ENCODE assay signal across 21 mouse cellular contexts in the genomic region with DNA sequence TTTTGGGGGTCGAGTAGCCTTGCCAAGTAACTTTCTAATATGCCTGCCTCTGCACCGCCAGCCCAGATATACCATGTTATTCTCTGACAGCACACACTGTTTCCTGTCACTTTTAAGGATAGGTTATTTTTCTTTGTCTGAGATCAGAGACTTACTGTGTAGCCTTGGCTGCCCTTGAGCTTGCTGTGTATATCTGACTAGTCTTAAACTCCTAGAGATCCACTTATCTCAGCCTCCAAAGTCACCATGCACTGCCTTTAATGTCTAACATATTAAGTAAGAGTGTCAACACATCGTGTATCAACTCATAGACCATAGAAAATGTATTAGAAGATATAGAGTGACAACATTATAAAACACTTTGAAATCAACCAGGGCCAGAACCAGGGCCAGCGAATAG. TPM values are rescaled to one million over a fixed set of nuclear protein-coding genes. Genes with fewer than 3 reads are reported as not detected.
DNase-seq lines count a peak whose midpoint lies in the region; ATAC-seq and TF ChIP-seq lines count a peak whose summit lies in the region.
"Had no signal": no experiment of that assay in that cellular context is flagged by ENCODE, and none has a peak within 500 bp of the region (broad histone marks: within the 10 kb centered on the region; RNA-seq: fewer than 3 reads in every experiment).

No protein-coding gene starts in this region.

- TF ChIP-seq RAD21 in CH12.LX (IDR thresholded peaks at IDR 0.05; ENCODE audit: low read depth, low read length), result no peak

- no peak overlapping the region for H3K4me3 ChIP-seq in lung, embryonic 15.5 days
- no peak overlapping the region for H3K4me3 ChIP-seq in CH12.LX (replicated peaks in 1 of 3; ENCODE audit: low read depth in 2 of 3, low read length in 2 of 3, poor library complexity in 1 of 3)
- H3K4me3 ChIP-seq in limb, embryonic 10.5 days, result no peak overlapping the region
- H3K4me3 ChIP-seq: embryonic facial prominence, embryonic 10.5 days; forebrain, embryonic 13.5 days; gastrocnemius, adult 2 months; heart, embryonic 12.5 days; hindbrain, embryonic 10.5 days had no signal

- TF ChIP-seq EP300 in CH12.LX (IDR thresholded peaks at IDR 0.05; ENCODE audit: low read length), result no peak

- DNase-seq in lung, postnatal 14 days, result no peak
- peak; percentile 32 for DNase-seq in CD4-positive helper T cell, adult 2 months (ENCODE audit: low read depth, low spot score)
- no peak for DNase-seq in CH12.LX (ENCODE audit: extremely low read depth)
- DNase-seq in naive thymus-derived CD4-positive, alpha-beta T cell, adult 2 months (ENCODE audit: low read depth), result peak; percentile 44
- DNase-seq in kidney, adult 9 months, result no peak
- no peak for DNase-seq in limb, embryonic 10.5 days (ENCODE audit: low spot score)
- DNase-seq: adrenal gland, adult 8-10 months; adrenal gland, postnatal 36 days; cerebellum, adult 2 months; cerebellum, postnatal 10 days; forebrain, postnatal 0 days; gastrocnemius, adult 2 months; gastrocnemius, postnatal 25 days had no signal

- H3K9ac ChIP-seq in lung, embryonic 15.5 days, result no peak overlapping the region
- H3K9ac ChIP-seq in CH12.LX (ENCODE audit: insufficient read depth, low read depth), result no peak overlapping the region
- H3K9ac ChIP-seq: forebrain, embryonic 13.5 days; forebrain, postnatal 0 days; heart, embryonic 12.5 days; hindbrain, embryonic 14.5 days had no signal

- peaks cover 9% of the 10 kb centered on the region; the same call in 1 of the 2 replicates for H3K4me1 ChIP-seq in lung, embryonic 15.5 days
- H3K4me1 ChIP-seq in CH12.LX (ENCODE audit: control insufficient read depth in 1 of 2, insufficient read depth in 2 of 2), result peaks cover 21 to 68% of the 10 kb centered on the region in 2 experiments
- no peaks in the 10 kb centered on the region for H3K4me1 ChIP-seq in limb, embryonic 10.5 days
- H3K4me1 ChIP-seq: embryonic facial prominence, embryonic 10.5 days; forebrain, embryonic 13.5 days; hindbrain, embryonic 10.5 days had no signal

- in situ Hi-C loops in CH12.LX (cut with MboI; ENCODE audit: low pct_ligation_motif_present, low pct_unique_long_range_greater_than_20kb, low sequenced_read_pairs), result loop anchor here (10.0 kb wide), 1 partner anchor 415 kb away; no protein-coding TSS in a partner anchor

- WGBS in lung, embryonic 15.5 days, result 56% methylated on average over 4 of the region's 4 CpGs
- 92% methylated on average over 4 of the region's 4 CpGs for WGBS in limb, embryonic 10.5 days

- H3K27me3 ChIP-seq in lung, embryonic 15.5 days, result no peaks in the 10 kb centered on the region
- no peaks in the 10 kb centered on the region for H3K27me3 ChIP-seq in CH12.LX (replicated peaks)
- H3K27me3 ChIP-seq in limb, embryonic 10.5 days (ENCODE audit: low read depth, poor library complexity, severe bottlenecking), result no peaks in the 10 kb centered on the region
- H3K27me3 ChIP-seq: forebrain, embryonic 13.5 days; heart, embryonic 12.5 days had no signal

- dilution Hi-C loops in CH12.LX (cut with MboI; ENCODE audit: extremely low pct_ligation_motif_present, extremely low pct_unique_long_range_greater_than_20kb, low sequenced_read_pairs), result no loop called here

- H3K9me3 ChIP-seq in lung, embryonic 15.5 days, result no peaks in the 10 kb centered on the region
- no peaks in the 10 kb centered on the region for H3K9me3 ChIP-seq in CH12.LX (replicated peaks; ENCODE audit: low read length)
- no peaks in the 10 kb centered on the region for H3K9me3 ChIP-seq in limb, embryonic 10.5 days (replicated peaks)
- H3K9me3 ChIP-seq: embryonic facial prominence, embryonic 10.5 days; forebrain, embryonic 13.5 days; heart, embryonic 12.5 days; hindbrain, embryonic 10.5 days had no signal

- no peak overlapping the region for H3K4me2 ChIP-seq in lung, embryonic 15.5 days
- peak overlapping the region; percentile 44; the same call in 1 of the 2 replicates for H3K4me2 ChIP-seq in CH12.LX (ENCODE audit: insufficient read depth, low read depth, poor library complexity, severe bottlenecking)
- H3K4me2 ChIP-seq: forebrain, embryonic 13.5 days; heart, embryonic 12.5 days; hindbrain, embryonic 14.5 days had no signal

- peaks cover 8% of the 10 kb centered on the region for H3K79me2 ChIP-seq in CH12.LX (replicated peaks; ENCODE audit: control insufficient read depth, extremely low read depth, insufficient read depth, poor library complexity, severe bottlenecking)

- no peak overlapping the region for H3K27ac ChIP-seq in lung, embryonic 15.5 days
- H3K27ac ChIP-seq in CH12.LX (ENCODE audit: insufficient read depth, low read depth), result peak overlapping the region; percentile 11; the same call in 1 of the 2 replicates
- H3K27ac ChIP-seq in limb, embryonic 10.5 days, result no peak overlapping the region
- H3K27ac ChIP-seq: embryonic facial prominence, embryonic 10.5 days; forebrain, embryonic 13.5 days; gastrocnemius, adult 2 months; hindbrain, embryonic 10.5 days; hindbrain, embryonic 14.5 days had no signal

- H3K36me3 ChIP-seq in lung, embryonic 15.5 days, result peaks cover 48% of the 10 kb centered on the region
- H3K36me3 ChIP-seq in CH12.LX (replicated peaks in 1 of 2; ENCODE audit: control insufficient read depth in 1 of 2, insufficient read depth in 1 of 2, low read length in 1 of 2), result peaks cover 33 to 69% of the 10 kb centered on the region in 2 experiments
- H3K36me3 ChIP-seq in limb, embryonic 10.5 days, result peaks cover 87% of the 10 kb centered on the region

- ATAC-seq in lung, embryonic 15.5 days (ENCODE audit: borderline replicate concordance, extremely low read depth, low FRiP score, low TSS enrichment), result peak; percentile 93
- ATAC-seq: forebrain, embryonic 13.5 days; forebrain, postnatal 0 days had no signal

- no peak for TF ChIP-seq CTCF in CH12.LX (conservative IDR thresholded peaks at IDR 0.05 in 1 of 2, IDR thresholded peaks at IDR 0.05 in 1 of 2; ENCODE audit: low read depth in 2 of 2, low read length in 2 of 2)

- no peak for TF ChIP-seq POLR2A in CH12.LX (IDR thresholded peaks at IDR 0.05; ENCODE audit: low read depth, low read length)

TF ChIP-seq in CH12.LX, 34 proteins besides CTCF, POLR2A, EP300 and RAD21:
- TF ChIP-seq JUND (conservative IDR thresholded peaks at IDR 0.05; ENCODE audit: low read depth, low read length), result no peak
- no peak for TF ChIP-seq CHD1 (IDR thresholded peaks at IDR 0.05; ENCODE audit: low read depth, low read length)
- TF ChIP-seq NELFE (IDR thresholded peaks at IDR 0.05; ENCODE audit: low read depth, low read length), result no peak
- TF ChIP-seq USF2 (conservative IDR thresholded peaks at IDR 0.05; ENCODE audit: low read depth, low read length), result no peak
- TF ChIP-seq ZNF384 (IDR thresholded peaks at IDR 0.05; ENCODE audit: low read depth, low read length), result no peak
- TF ChIP-seq SIN3A (IDR thresholded peaks at IDR 0.05; ENCODE audit: low read length), result no peak
- TF ChIP-seq PAX5 (IDR thresholded peaks at IDR 0.05; ENCODE audit: low read length), result no peak
- no peak for TF ChIP-seq TCF12 (IDR thresholded peaks at IDR 0.05; ENCODE audit: low read depth, low read length)
- no peak for TF ChIP-seq IRF4 (IDR thresholded peaks at IDR 0.05; ENCODE audit: low read depth, low read length)
- no peak for TF ChIP-seq ZMIZ1 (IDR thresholded peaks at IDR 0.05; ENCODE audit: low read depth, low read length)
- no peak for TF ChIP-seq UBTF (IDR thresholded peaks at IDR 0.05; ENCODE audit: low read depth, low read length)
- no peak for TF ChIP-seq MXI1 (IDR thresholded peaks at IDR 0.05; ENCODE audit: low read depth, low read length)
- no peak for TF ChIP-seq ETS1 (conservative IDR thresholded peaks at IDR 0.05; ENCODE audit: low read depth, low read length)

RNA-seq across cellular contexts. Expression of a gene that starts 12.7 kb away (rescaled TPM):
- 0.14 and 0.23 TPM in 2 replicates for polyA plus RNA-seq in lung, embryonic 15.5 days (2015; fragmentation: Nextera tagmentation; extraction: Ambion mirVana)
- 13.4 and 16.3 TPM in 2 replicates for total RNA-seq in CH12.LX (2012; rRNA removed)
- 10.7 and 11.8 TPM in 2 replicates for total RNA-seq in CH12.LX (2014; rRNA removed)
- polyA plus RNA-seq in CH12.LX (2012; ENCODE audit: insufficient read length, low read depth), result 22.5 and 28.0 TPM in 2 replicates
- not detected in 2 replicates for polyA plus RNA-seq in limb, embryonic 10.5 days (2016; fragmentation: Nextera tagmentation; extraction: Ambion mirVana)
- total RNA-seq: MEL had no signal
- polyA plus RNA-seq: C2C12; forebrain, embryonic 13.5 days had no signal

RNA-seq across cellular contexts. Expression of a gene that starts 26.9 kb away (rescaled TPM):
- polyA plus RNA-seq in lung, embryonic 15.5 days (2015; fragmentation: Nextera tagmentation; extraction: Ambion mirVana), result 37.5 and 39.0 TPM in 2 replicates
- 26.4 and 30.9 TPM in 2 replicates for total RNA-seq in CH12.LX (2012; rRNA removed)
- total RNA-seq in CH12.LX (2014; rRNA removed), result 41.5 and 51.1 TPM in 2 replicates
- 43.6 and 45.9 TPM in 2 replicates for polyA plus RNA-seq in CH12.LX (2012; ENCODE audit: insufficient read length, low read depth)
- 36.5 and 44.6 TPM in 2 replicates for polyA plus RNA-seq in limb, embryonic 10.5 days (2016; fragmentation: Nextera tagmentation; extraction: Ambion mirVana)

RNA-seq across cellular contexts. Expression of a gene that starts 27.0 kb away (rescaled TPM):
- polyA plus RNA-seq in lung, embryonic 15.5 days (2015; fragmentation: Nextera tagmentation; extraction: Ambion mirVana), result 87.7 and 88.8 TPM in 2 replicates
- total RNA-seq in CH12.LX (2012; rRNA removed) (11.7 and 12.7 TPM in 2 replicates), CH12.LX (2014; rRNA removed) (33.9 and 38.2 TPM in 2 replicates)
- 22.5 and 27.3 TPM in 2 replicates for polyA plus RNA-seq in CH12.LX (2012; ENCODE audit: insufficient read length, low read depth)
- 47.3 and 49.3 TPM in 2 replicates for polyA plus RNA-seq in limb, embryonic 10.5 days (2016; fragmentation: Nextera tagmentation; extraction: Ambion mirVana)

Comparison
In these comparisons a context has a peak if more than half of its experiments do, and no peak if none do; other contexts are left out.
1. DNase-seq: peak in CD4-positive helper T cell, adult 2 months (single experiment) and naive thymus-derived CD4-positive, alpha-beta T cell, adult 2 months (single experiment); none in lung, postnatal 14 days (single experiment), CH12.LX (single experiment), kidney, adult 9 months (single experiment) and limb, embryonic 10.5 days (single experiment).
2. RNA of a gene that starts 12.7 kb away (polyA plus RNA-seq): 22.5 to 28.0 TPM in CH12.LX; 0.14 to 0.23 TPM in lung, embryonic 15.5 days and not detected in limb, embryonic 10.5 days; every median in the first group is over 10 times any median in the second.